Mouse (Mus musculus) lung, postnatal 0 days (tissue): ENCODE measurements at regions not wholly inside any gene's neighbourhood (a gene's known extent, or its start where the extent isn't known, plus 50 kb on each side); places are given as distances from the start of the nearest gene placed in this dataset.

Experiments used
- ATAC-seq: fragments of 200-750 bp; cut with Nextera tagmentation; 2 replicates; pipeline ENCODE4 v1.8.0; 2017; ENCODE audit warnings: moderate library complexity
- DNase-seq: peaks from one replicate; pipeline ENCODE4 v3.0.0-alpha.2; 2016; ENCODE audit warnings: low spot score
- H3K27ac ChIP-seq: fragments of 300-500 bp; sonication (generic); 2 replicates; pipeline ENCODE4 v1.5.1; 2014; ENCODE audit warnings: antibody characterized with exemption, mild to moderate bottlenecking, low read length, mixed read lengths
- H3K27me3 ChIP-seq: fragments of 300-500 bp; sonication (generic); replicated peaks from 2 replicates; pipeline ENCODE4 v1.6.1; 2014; ENCODE audit warnings: low read length, mixed read lengths; ENCODE audit not compliant: insufficient read depth
- H3K36me3 ChIP-seq: fragments of 300-500 bp; sonication (generic); 2 replicates; pipeline ENCODE4 v1.6.1; 2014; ENCODE audit warnings: low read length, mixed read lengths; ENCODE audit not compliant: insufficient read depth
- H3K4me1 ChIP-seq: fragments of 300-500 bp; sonication (generic); 2 replicates; pipeline ENCODE4 v1.6.1; 2014; ENCODE audit warnings: antibody characterized with exemption, low read depth, low read length, mixed read lengths; ENCODE audit not compliant: insufficient read depth
- H3K4me2 ChIP-seq: fragments of 300-500 bp; sonication (generic); replicated peaks from 2 replicates; pipeline ENCODE4 v1.6.1; 2014; ENCODE audit warnings: low read depth, mild to moderate bottlenecking, low read length, moderate library complexity, mixed read lengths
- H3K4me3 ChIP-seq: fragments of 300-500 bp; sonication (generic); 2 replicates; pipeline ENCODE4 v1.5.1; 2014; ENCODE audit warnings: low read depth, low read length
- H3K9ac ChIP-seq: fragments of 300-500 bp; sonication (generic); replicated peaks from 2 replicates; pipeline ENCODE4 v1.6.1; 2014; ENCODE audit warnings: low read depth, mild to moderate bottlenecking
- H3K9me3 ChIP-seq: fragments of 300-500 bp; sonication (generic); 2 replicates; pipeline ENCODE4 v1.6.1; 2016; ENCODE audit warnings: low read length, mixed read lengths
- CTCF ChIP-seq: IDR thresholded peaks from 2 replicates; pipeline ENCODE4 v1.5.1; 2016; ENCODE audit warnings: antibody characterized with exemption, mild to moderate bottlenecking
- EP300 ChIP-seq: IDR thresholded peaks from 2 replicates; pipeline ENCODE4 v1.6.1; 2016; ENCODE audit warnings: antibody characterized with exemption, mild to moderate bottlenecking, control low read depth
- WGBS: fragments of 180-500 bp; shearing (Covaris S2); extraction: QIAGEN DNeasy Blood & Tissue Kit; methylation state at CpG from one replicate; pipeline ENCODE4 v1.1.7; 2014; 5-methylcytosine and 5-hydroxymethylcytosine counted together

- no peaks in the 10 kb centered on the region for H3K36me3 ChIP-seq
Measured at GRCm38 (mm10) chr13:35229601-35230000, 202.7 kb upstream of the Eci2 start.

GRCm38 (mm10) chr13:35233636-35234035, 206.7 kb upstream of the Eci2 start:
- Histone ChIP-seq H3K27me3 (no peaks in the 10 kb centered on the region), H3K9ac (no peak overlapping the region), H3K27ac (no peak overlapping the region), H3K4me2 (no peak overlapping the region), H3K9me3 (no peaks in the 10 kb centered on the region), H3K4me1 (no peaks in the 10 kb centered on the region), H3K4me3 (no peak overlapping the region), H3K36me3 (no peaks in the 10 kb centered on the region)
- TF ChIP-seq EP300 (no peak), CTCF (no peak)
- ATAC-seq (no peak), DNase-seq (no peak)
- 96% methylated on average over 1 of the region's 1 CpGs for WGBS

More at GRCm38 (mm10) chr13:35229601-35230000, 202.7 kb upstream of the Eci2 start:
- no peak overlapping the region for H3K4me3 ChIP-seq
- H3K4me1 ChIP-seq: no peaks in the 10 kb centered on the region
- no peak overlapping the region for H3K9ac ChIP-seq
- no peaks in the 10 kb centered on the region for H3K27me3 ChIP-seq
- 67% methylated on average over 2 of the region's 2 CpGs for WGBS
- H3K4me2 ChIP-seq: no peak overlapping the region
- H3K27ac ChIP-seq: no peak overlapping the region
- no peak for DNase-seq
- ATAC-seq: no peak
- no peak for TF ChIP-seq EP300
- no peak for TF ChIP-seq CTCF
- H3K9me3 ChIP-seq: no peaks in the 10 kb centered on the region

DNA sequence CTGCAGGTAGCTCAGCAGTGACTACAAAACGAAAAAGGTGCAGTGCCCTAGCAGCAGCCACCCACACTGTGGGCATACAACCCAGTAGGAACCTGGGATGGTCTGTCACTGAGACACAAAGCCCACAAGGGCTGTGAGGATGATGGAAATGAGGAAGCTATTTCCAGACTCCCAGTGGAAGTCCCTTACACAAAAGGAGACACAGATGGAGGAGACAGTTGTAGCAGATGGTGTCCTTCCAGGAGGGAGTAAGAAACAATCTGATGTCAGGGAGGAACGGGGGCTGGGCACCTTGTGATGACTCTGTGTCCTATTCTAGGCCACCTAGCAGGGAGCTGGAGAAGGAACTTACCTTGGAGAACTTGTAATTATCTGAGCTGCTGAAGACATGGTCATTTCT, 214.5 kb upstream of the Eci2 start:
- Histone ChIP-seq H3K27me3 (no peaks in the 10 kb centered on the region), H3K4me3 (no peak overlapping the region), H3K9me3 (no peaks in the 10 kb centered on the region), H3K4me2 (no peak overlapping the region), H3K36me3 (no peaks in the 10 kb centered on the region), H3K4me1 (no peaks in the 10 kb centered on the region), H3K9ac (no peak overlapping the region), H3K27ac (no peak overlapping the region)
- 62% methylated on average over 2 of the region's 2 CpGs for WGBS
- no peak for DNase-seq
- no peak for ATAC-seq
- TF ChIP-seq EP300 (no peak), CTCF (no peak)

DNA sequence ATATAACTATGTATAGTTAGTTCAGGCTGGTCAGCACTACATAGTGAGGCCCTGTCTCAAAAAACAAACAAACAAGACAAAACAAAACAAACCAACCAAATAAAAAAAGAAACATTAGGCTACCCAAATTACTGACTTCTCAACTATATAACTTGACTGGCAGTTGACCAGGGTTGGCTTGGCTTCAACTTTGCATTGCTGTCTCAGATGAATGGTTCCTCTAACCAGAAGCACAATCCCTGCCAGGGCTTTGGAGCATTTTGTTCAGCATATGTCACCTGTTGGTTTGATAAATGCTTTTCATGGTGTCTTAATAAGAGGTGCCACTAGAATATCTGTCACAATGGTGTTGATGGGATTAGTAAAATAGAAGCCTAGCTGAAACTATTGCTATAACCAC, 217.1 kb upstream of the Eci2 start:
- Histone ChIP-seq H3K27me3 (no peaks in the 10 kb centered on the region), H3K9ac (no peak overlapping the region), H3K9me3 (no peaks in the 10 kb centered on the region), H3K27ac (no peak overlapping the region), H3K4me1 (no peaks in the 10 kb centered on the region), H3K36me3 (no peaks in the 10 kb centered on the region), H3K4me2 (no peak overlapping the region), H3K4me3 (no peak overlapping the region)
- DNase-seq (no peak), ATAC-seq (no peak)
- TF ChIP-seq EP300: no peak
- no peak for TF ChIP-seq CTCF

- WGBS: 69% methylated on average over 2 of the region's 2 CpGs
- no peak overlapping the region for H3K4me2 ChIP-seq
- no peak for TF ChIP-seq CTCF
- no peak for TF ChIP-seq EP300
Measured at GRCm38 (mm10) chr13:35257386-35257785, 230.5 kb upstream of the Eci2 start.

GRCm38 (mm10) chr13:35258720-35259119, 231.8 kb upstream of the Eci2 start:
- no peaks in the 10 kb centered on the region for H3K27me3 ChIP-seq
- WGBS: 97% methylated on average over 1 of the region's 1 CpGs
- DNase-seq (no peak), ATAC-seq (no peak)
- TF ChIP-seq EP300: no peak
- TF ChIP-seq CTCF: no peak
- no peak overlapping the region for H3K27ac ChIP-seq
- H3K4me1 ChIP-seq: no peaks in the 10 kb centered on the region
- no peak overlapping the region for H3K4me2 ChIP-seq
- H3K36me3 ChIP-seq: no peaks in the 10 kb centered on the region
- H3K9ac ChIP-seq: no peak overlapping the region
- no peak overlapping the region for H3K4me3 ChIP-seq
- no peaks in the 10 kb centered on the region for H3K9me3 ChIP-seq

More at GRCm38 (mm10) chr13:35257386-35257785, 230.5 kb upstream of the Eci2 start:
- Histone ChIP-seq H3K36me3 (no peaks in the 10 kb centered on the region), H3K9me3 (no peaks in the 10 kb centered on the region), H3K4me1 (no peaks in the 10 kb centered on the region), H3K4me3 (no peak overlapping the region), H3K27me3 (no peaks in the 10 kb centered on the region), H3K9ac (no peak overlapping the region), H3K27ac (no peak overlapping the region)
- ATAC-seq: no peak
- peak; percentile 6 for DNase-seq

DNA sequence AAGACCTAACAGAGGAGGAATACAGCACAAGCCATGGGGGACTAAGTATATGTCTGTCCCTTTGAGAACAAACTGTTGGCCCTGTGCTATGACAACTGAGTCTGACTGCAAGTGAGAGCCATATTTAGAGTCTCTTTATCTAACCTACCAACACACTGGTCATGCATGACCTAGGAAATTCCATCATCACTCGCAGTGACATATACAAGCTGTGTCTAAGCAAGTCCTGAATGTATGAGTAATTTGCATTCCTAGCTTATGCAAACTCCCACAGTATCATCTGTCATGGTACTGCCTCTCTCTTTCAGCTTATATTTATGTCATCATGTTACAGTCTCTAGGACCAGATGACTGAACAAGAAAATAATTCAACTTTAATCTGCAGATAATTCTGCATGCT, 257.1 kb upstream of the Eci2 start:
- H3K36me3 ChIP-seq: no peaks in the 10 kb centered on the region
- no peak overlapping the region for H3K4me2 ChIP-seq
- no peaks in the 10 kb centered on the region for H3K27me3 ChIP-seq
- no peak overlapping the region for H3K27ac ChIP-seq
- 47% methylated on average over 1 of the region's 1 CpGs for WGBS
- no peaks in the 10 kb centered on the region for H3K9me3 ChIP-seq
- no peaks in the 10 kb centered on the region for H3K4me1 ChIP-seq
- ATAC-seq (no peak), DNase-seq (peak; percentile 6)
- H3K9ac ChIP-seq: no peak overlapping the region
- TF ChIP-seq EP300 (no peak), CTCF (no peak)
- no peak overlapping the region for H3K4me3 ChIP-seq
